Mouse (Mus musculus) kidney, embryonic 16.5 days (tissue): ENCODE results near the gene Ccer2. TPM values are rescaled to one million over a fixed set of nuclear protein-coding genes. Genes with fewer than 3 reads are reported as not detected.

Experiments
- ATAC-seq: fragments of 200-750 bp; cut with Nextera tagmentation; 2 replicates; pipeline ENCODE4 v1.8.0; 2017; ENCODE audit warnings: moderate TSS enrichment; ENCODE audit not compliant: low FRiP score, low TSS enrichment
- H3K27ac ChIP-seq: fragments of 300-500 bp; sonication (generic); 2 replicates; pipeline ENCODE4 v1.5.1; 2014; ENCODE audit warnings: low read length
- H3K27me3 ChIP-seq: fragments of 300-500 bp; sonication (generic); 2 replicates; pipeline ENCODE4 v1.6.1; 2014; ENCODE audit warnings: low read length, control low read depth, mixed read lengths; ENCODE audit not compliant: insufficient read depth
- H3K36me3 ChIP-seq: fragments of 300-500 bp; sonication (generic); 2 replicates; pipeline ENCODE4 v1.6.1; 2014; ENCODE audit warnings: low read length, control low read depth, mixed read lengths; ENCODE audit not compliant: insufficient read depth
- H3K4me1 ChIP-seq: fragments of 300-500 bp; sonication (generic); 2 replicates; pipeline ENCODE4 v1.6.1; 2014; ENCODE audit warnings: low read length, control low read depth, mixed read lengths; ENCODE audit not compliant: insufficient read depth
- H3K4me2 ChIP-seq: fragments of 300-500 bp; sonication (generic); replicated peaks from 2 replicates; pipeline ENCODE4 v1.6.1; 2014; ENCODE audit warnings: low read depth, low read length
- H3K4me3 ChIP-seq: fragments of 300-500 bp; sonication (generic); 2 replicates; pipeline ENCODE4 v1.5.1; 2014; ENCODE audit warnings: mild to moderate bottlenecking, low read length
- H3K9ac ChIP-seq: fragments of 300-500 bp; sonication (generic); replicated peaks from 2 replicates; pipeline ENCODE4 v1.6.1; 2014; ENCODE audit warnings: low read length
- H3K9me3 ChIP-seq: fragments of 300-500 bp; sonication (generic); 2 replicates; pipeline ENCODE4 v1.6.1; 2016; ENCODE audit warnings: low read length, control low read depth
- WGBS: fragments of 180-500 bp; shearing (Covaris S2); extraction: QIAGEN DNeasy Blood & Tissue Kit; methylation state at CpG from one replicate; pipeline ENCODE4 v1.1.7; 2014; 5-methylcytosine and 5-hydroxymethylcytosine counted together
- polyA plus RNA-seq: library from polyadenylated mRNA; unstranded; fragments of >200 nt; fragmentation: Nextera tagmentation; extraction: Ambion mirVana; gene quantifications from 2 replicates; pipeline ENCODE4 v1.2.1, GENCODE M21; 2015

Ccer2 gene
- polyA plus RNA-seq: not detected in 2 replicates

DNA sequence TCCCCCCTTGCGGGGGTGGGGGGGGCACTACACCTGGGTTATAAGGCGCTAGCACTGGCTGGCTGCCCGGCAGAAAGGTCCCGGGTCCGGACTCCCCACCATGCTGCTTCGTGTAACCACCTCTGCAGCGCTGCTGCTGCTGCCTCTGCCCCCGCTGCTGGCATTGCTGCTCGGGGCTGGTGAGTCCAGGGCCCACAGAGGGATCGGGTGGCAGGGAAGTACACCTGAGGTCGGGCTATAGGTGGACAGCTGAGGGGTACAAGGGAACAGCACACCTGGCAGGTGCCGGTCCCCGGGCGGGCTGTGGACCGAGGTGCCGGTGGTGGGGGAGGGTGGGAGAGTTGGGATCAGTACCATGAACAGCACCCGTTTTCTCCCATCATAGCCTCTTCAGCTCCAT lies at the start of gene Ccer2:
Gene Ccer2 (plus strand): TSS at position 96 of the 400 bp plus-strand sequence.
- Histone ChIP-seq H3K27me3 (peaks cover 10% of the 10 kb centered on the region; the same call in 1 of the 2 replicates), H3K4me3 (no peak within 1 kb of the TSS), H3K36me3 (peaks cover 25% of the 10 kb centered on the region), H3K27ac (no peak within 1 kb of the TSS), H3K4me1 (peaks cover 6% of the 10 kb centered on the region), H3K4me2 (peak within 1 kb of the TSS; percentile 36), H3K9ac (no peak within 1 kb of the TSS), H3K9me3 (no peaks in the 10 kb centered on the region)
- WGBS: 4% methylated on average over 17 of the region's 17 CpGs
- 0 out of 2 replicates have a peak, but pooled peaks have one; percentile 29 for ATAC-seq

DNA sequence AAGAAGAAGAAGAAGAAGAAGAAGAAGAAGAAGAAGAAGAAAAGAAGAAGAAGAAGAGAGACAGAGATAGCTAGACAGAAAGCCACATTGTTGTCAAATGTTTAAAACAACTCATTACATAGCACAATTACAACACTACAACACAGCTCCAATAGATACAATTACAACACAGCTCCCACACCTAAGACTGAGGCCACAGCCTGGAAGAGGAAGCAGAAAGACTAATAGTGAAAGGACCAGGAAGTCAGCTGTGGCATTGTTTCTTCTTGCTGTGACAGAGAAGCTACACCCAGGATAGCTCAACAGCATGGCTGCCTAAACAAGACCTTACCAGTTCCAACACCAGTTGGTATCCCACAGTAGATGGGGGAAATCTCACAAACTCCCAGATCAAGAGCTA lies 46.5 kb upstream of the Ccer2 start:
- H3K9me3 ChIP-seq: no peaks in the 10 kb centered on the region

DNA sequence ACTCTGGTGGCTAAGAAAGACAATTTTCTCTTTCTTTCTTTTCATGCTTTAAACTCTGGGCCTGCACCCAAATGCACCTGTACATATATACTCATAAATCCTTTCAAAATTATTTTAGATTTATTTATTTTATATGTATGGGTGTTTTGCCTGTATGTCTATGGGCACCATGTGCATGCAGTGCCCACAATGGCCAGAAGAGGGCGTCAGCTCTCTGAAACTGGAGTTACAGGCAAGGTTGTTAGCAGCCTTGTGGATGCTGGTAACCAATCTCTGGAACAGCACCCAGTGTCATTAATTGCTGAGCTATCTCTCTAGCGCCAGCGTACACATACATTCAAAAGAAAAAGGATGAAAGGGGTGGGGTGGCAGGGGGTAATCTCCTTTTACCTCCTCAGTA lies 45.0 kb upstream of the Ccer2 start:
- ATAC-seq: no peak
- WGBS: 68% methylated on average over 3 of the region's 3 CpGs

More for the DNA sequence above, 46.5 kb upstream of the Ccer2 start:
- H3K4me3 ChIP-seq: no peak overlapping the region
- no peaks in the 10 kb centered on the region for H3K27me3 ChIP-seq
- no peak overlapping the region for H3K4me2 ChIP-seq
- 0 out of 2 replicates have a peak, but pooled peaks cover 3% of the 10 kb centered on the region for H3K4me1 ChIP-seq
- H3K36me3 ChIP-seq: no peaks in the 10 kb centered on the region
- ATAC-seq: no peak
- no peak overlapping the region for H3K27ac ChIP-seq
- H3K9ac ChIP-seq: no peak overlapping the region

DNA sequence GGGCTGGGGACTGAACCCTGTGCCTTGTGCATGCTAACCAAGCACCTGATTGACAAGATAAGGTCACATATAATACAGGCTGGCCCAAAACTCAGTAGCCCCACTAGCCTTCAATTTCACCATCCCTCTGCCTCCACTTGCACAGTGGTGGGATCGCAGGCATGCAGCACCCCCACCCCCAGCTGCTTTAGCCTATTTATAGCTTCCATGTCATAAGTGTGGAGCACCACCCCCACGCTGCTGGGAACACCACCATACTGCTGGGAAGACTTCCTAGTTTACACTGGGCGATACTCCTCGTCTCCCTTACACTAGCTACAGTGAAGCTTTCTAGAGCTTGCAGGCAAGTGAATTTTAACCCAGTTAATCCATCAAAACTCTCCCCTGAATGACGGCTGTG lies 41.3 kb upstream of the Ccer2 start:
- peaks cover 17% of the 10 kb centered on the region; the same call in 1 of the 2 replicates for H3K4me1 ChIP-seq
- 78% methylated on average over 5 of the region's 5 CpGs for WGBS
- H3K4me2 ChIP-seq: no peak overlapping the region
- H3K27ac ChIP-seq: no peak overlapping the region
- H3K4me3 ChIP-seq: no peak overlapping the region
- no peaks in the 10 kb centered on the region for H3K27me3 ChIP-seq
- no peak for ATAC-seq
- H3K9ac ChIP-seq: no peak overlapping the region
- H3K9me3 ChIP-seq: no peaks in the 10 kb centered on the region; the same call in 1 of the 2 replicates
- H3K36me3 ChIP-seq: no peaks in the 10 kb centered on the region

More for the DNA sequence above, 45.0 kb upstream of the Ccer2 start:
- Histone ChIP-seq H3K4me2 (no peak overlapping the region), H3K36me3 (no peaks in the 10 kb centered on the region), H3K9me3 (no peaks in the 10 kb centered on the region; the same call in 1 of the 2 replicates), H3K4me1 (0 out of 2 replicates have a peak, but pooled peaks cover 3% of the 10 kb centered on the region), H3K9ac (no peak overlapping the region), H3K27me3 (no peaks in the 10 kb centered on the region), H3K27ac (no peak overlapping the region), H3K4me3 (no peak overlapping the region)

DNA sequence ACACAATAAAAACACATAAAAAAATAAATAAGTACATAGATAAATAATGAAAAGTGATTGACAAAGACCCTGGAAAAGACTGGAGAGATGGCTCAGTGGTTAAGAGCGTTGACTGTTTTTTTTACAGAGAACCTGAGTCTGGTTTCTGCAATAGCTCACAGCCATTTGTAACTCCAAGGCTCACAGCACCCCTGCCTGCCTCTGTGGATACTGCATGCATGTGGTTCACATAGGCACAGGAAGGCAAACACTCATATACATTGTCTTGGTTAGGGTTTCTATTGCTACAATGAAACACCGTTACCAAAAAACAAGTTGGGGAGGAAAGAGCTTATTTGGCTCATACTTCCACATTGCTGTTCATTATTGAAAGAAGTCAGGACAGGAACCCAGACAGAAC lies 40.4 kb upstream of the Ccer2 start:
- Histone ChIP-seq H3K4me2 (no peak overlapping the region), H3K4me3 (no peak overlapping the region), H3K36me3 (no peaks in the 10 kb centered on the region), H3K27me3 (no peaks in the 10 kb centered on the region), H3K9me3 (no peaks in the 10 kb centered on the region; the same call in 1 of the 2 replicates), H3K9ac (no peak overlapping the region), H3K27ac (no peak overlapping the region), H3K4me1 (peaks cover 17% of the 10 kb centered on the region; the same call in 1 of the 2 replicates)
- 96% methylated on average over 2 of the region's 2 CpGs for WGBS
- ATAC-seq: no peak

DNA sequence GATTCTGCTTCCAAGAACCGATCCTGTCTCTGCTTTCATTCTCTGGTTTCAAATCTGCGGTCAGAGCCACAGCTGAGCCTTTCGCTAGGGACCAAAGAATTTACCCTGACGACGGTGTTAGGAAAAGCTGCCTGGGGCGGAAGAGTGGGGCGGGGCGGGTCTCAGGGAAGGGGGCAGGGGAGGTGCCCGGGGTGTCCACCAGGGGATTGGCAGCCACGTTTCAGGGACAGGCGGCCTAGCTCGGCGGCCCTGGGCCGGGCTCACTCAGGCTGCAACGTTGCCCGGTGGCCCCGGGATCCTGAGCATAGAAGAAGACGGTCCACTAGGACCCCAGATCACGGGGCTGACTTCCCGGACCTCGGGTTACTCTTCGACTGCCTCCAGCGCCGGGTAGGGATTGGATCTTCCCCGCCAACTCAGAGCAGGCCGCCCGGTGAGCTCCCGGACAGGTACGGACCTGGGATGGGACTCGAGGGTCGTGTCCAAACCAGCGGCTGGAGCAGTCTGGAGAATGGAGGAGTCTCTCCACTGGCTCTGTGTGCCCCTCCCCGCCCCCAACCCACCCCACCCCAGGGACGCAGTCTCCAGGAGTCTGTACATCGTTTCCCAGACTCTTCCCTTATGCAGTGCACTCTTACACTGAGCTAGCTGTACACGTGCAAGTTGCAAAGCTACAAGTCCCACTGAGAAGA lies 39.2 kb upstream of the Ccer2 start, which contains the start of gene Fbxo17:
Gene Fbxo17 (plus strand): TSS at position 215 of the 692 bp plus-strand sequence.
- peak; percentile 80 for ATAC-seq
- Histone ChIP-seq H3K4me1 (peaks cover 17% of the 10 kb centered on the region; the same call in 1 of the 2 replicates), H3K36me3 (no peaks in the 10 kb centered on the region), H3K4me2 (peak within 1 kb of the TSS; percentile 76), H3K9ac (peak within 1 kb of the TSS; percentile 74), H3K27ac (peak within 1 kb of the TSS; percentile 1; the same call in 1 of the 2 replicates), H3K9me3 (no peaks in the 10 kb centered on the region; the same call in 1 of the 2 replicates), H3K4me3 (peak within 1 kb of the TSS; percentile 58), H3K27me3 (no peaks in the 10 kb centered on the region)
- 1% methylated on average over 34 of the region's 36 CpGs for WGBS

DNA sequence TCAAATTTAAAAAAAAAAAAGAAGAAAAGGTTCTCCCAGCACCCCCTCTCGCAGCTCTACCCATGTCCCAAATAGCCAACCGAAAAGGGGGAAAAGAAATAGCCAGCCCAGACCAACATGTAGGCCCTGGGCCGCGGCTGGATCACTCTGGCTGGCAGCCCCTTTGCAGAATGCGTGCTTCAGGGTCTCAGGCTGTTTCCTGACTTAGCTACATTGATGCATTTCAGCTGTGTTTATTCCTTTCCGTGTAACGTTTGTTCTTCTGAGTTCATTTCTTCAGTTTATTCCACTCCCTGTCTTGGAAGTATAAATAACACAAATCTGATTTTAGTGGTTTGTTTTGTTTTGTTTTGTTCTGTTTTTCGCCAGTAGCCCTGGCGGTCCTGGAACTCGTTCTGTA lies 38.2 kb upstream of the Ccer2 start:
- Histone ChIP-seq H3K4me1 (peaks cover 17% of the 10 kb centered on the region; the same call in 1 of the 2 replicates), H3K36me3 (no peaks in the 10 kb centered on the region), H3K9ac (no peak overlapping the region), H3K4me3 (no peak overlapping the region), H3K9me3 (no peaks in the 10 kb centered on the region; the same call in 1 of the 2 replicates), H3K27me3 (no peaks in the 10 kb centered on the region), H3K27ac (no peak overlapping the region), H3K4me2 (0 out of 2 replicates have a peak overlapping the region, but pooled peaks have one; percentile 76)
- 72% methylated on average over 10 of the region's 10 CpGs for WGBS
- no peak for ATAC-seq

DNA sequence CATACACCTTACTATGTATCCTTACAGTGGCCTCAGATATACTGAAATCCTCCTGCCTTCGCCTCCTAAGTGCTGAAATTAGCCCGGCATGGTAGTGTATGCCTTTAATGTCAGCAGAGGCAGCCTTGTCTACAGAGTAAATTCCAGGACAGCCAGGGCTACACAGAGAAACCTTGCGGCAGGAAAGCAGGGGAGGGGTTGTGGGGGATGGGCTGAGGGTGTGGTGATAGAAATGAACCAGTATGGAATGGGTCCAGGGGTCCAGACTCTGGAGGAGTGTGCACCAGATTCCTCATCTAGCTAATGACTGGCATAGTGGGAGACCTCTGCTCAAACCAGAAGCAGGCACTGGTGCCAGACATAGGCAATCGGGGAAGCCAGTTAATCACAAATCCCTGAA lies 36.8 kb upstream of the Ccer2 start:
- no peak overlapping the region for H3K4me2 ChIP-seq
- H3K36me3 ChIP-seq: no peaks in the 10 kb centered on the region
- no peak overlapping the region for H3K27ac ChIP-seq
- no peaks in the 10 kb centered on the region; the same call in 1 of the 2 replicates for H3K9me3 ChIP-seq
- no peaks in the 10 kb centered on the region for H3K27me3 ChIP-seq
- H3K9ac ChIP-seq: no peak overlapping the region
- H3K4me1 ChIP-seq: peaks cover 14% of the 10 kb centered on the region; the same call in 1 of the 2 replicates
- H3K4me3 ChIP-seq: no peak overlapping the region
- no peak for ATAC-seq
- 56% methylated on average over 4 of the region's 4 CpGs for WGBS

DNA sequence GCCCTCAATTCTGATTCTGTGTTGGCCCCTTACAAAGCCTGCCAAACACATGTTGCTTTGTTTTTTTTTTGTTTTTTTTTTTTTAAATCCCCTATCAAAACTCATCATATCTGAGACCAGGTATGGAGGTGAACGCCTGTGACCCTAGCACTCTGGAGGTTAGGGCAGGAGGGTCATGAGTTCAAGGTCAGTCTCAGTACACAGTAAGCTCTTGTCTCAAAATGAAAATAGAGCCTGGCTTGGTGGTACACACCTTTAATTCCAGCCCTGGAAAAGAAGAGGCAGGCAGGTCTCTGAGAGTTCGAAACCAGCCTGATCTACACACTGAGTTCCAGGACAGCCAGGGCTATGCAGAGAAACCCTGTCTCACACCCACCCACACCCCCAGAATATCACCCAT lies 36.3 kb upstream of the Ccer2 start:
- Histone ChIP-seq H3K36me3 (no peaks in the 10 kb centered on the region), H3K4me3 (no peak overlapping the region), H3K27me3 (no peaks in the 10 kb centered on the region), H3K9ac (no peak overlapping the region), H3K27ac (no peak overlapping the region), H3K4me2 (no peak overlapping the region), H3K4me1 (peaks cover 14% of the 10 kb centered on the region; the same call in 1 of the 2 replicates), H3K9me3 (no peaks in the 10 kb centered on the region; the same call in 1 of the 2 replicates)
- no peak for ATAC-seq
- 76% methylated on average over 2 of the region's 2 CpGs for WGBS
